Mouse (Mus musculus): ENCODE measurements at regions not wholly inside any gene's neighbourhood (a gene's known extent, or its start where the extent isn't known, plus 50 kb on each side); places are given as distances from the start of the nearest gene placed in this dataset.

DNA sequence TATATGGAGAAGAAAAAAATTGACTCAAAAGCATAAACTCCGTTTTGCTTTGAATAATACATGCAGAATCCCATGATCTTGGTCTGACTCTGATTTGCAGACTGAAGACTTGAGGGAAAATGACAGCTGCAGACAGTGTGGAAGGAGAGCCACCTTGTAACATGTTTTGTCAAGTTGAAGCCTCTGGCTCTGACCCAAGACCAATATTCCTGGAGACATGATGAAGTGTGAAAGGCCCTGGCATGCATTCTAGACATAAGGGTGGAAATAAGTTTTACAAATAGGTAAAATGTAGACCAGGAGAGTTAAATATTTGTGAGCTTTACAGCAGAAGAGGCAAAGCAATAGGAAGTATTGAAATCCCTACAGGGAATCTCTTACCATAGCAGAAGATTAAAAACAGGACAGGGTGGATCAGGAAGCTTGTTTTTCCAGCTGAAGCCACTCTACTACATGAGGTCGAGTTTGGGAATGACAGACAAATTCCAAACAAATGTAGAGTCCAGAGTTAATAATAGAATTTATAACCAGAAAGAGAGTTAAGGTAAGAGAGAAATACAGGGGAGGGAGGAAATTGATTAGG lies 703.9 kb upstream of the Chordc1 start:
- 59% methylated on average over 2 of the region's 2 CpGs for WGBS
- Histone ChIP-seq H3K9me3 (ENCODE audit: control insufficient read depth, low read length) (no peaks in the 10 kb centered on the region), H3K36me3 (ENCODE audit: control insufficient read depth, insufficient read depth) (no peaks in the 10 kb centered on the region), H3K27me3 (replicated peaks; ENCODE audit: control insufficient read depth, insufficient read depth, low read length) (no peaks in the 10 kb centered on the region), H3K4me1 (replicated peaks; ENCODE audit: control insufficient read depth, insufficient read depth, low read length) (no peaks in the 10 kb centered on the region), H3K27ac (ENCODE audit: low read length) (no peak overlapping the region), H3K4me3 (replicated peaks; ENCODE audit: low read length) (no peak overlapping the region), H3K4me2 (ENCODE audit: low read length) (no peak overlapping the region), H3K9ac (replicated peaks; ENCODE audit: low read depth, low read length) (no peak overlapping the region)
- ATAC-seq = no peak

DNA sequence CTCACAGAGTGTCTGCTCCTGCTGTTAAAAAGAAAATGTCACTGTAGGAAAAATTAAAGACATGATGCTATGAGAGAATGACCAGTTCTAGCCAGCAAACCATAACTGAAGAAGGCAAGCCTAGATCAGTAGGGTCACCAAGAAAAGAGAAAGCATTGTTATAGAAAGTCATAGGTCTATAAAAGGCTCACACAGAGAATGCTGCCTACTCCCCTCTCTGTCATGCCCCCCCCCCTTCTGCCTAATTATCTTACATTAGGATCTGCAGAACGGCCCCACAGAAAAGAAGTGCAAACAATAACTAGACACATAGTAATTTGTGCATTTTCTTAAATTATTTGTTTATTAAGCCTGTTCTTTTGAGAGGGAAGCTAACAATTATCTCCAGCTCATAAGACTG lies 680.8 kb upstream of the Chordc1 start:
- H3K4me2 ChIP-seq (ENCODE audit: low read length) = no peak overlapping the region
- no peaks in the 10 kb centered on the region for H3K4me1 ChIP-seq (replicated peaks; ENCODE audit: control insufficient read depth, insufficient read depth, low read length)
- no peak overlapping the region for H3K9ac ChIP-seq (replicated peaks; ENCODE audit: low read depth, low read length)
- H3K9me3 ChIP-seq (ENCODE audit: control insufficient read depth, low read length) = no peaks in the 10 kb centered on the region
- no peak overlapping the region for H3K27ac ChIP-seq (ENCODE audit: low read length)
- no peak overlapping the region for H3K4me3 ChIP-seq (replicated peaks; ENCODE audit: low read length)
- no peaks in the 10 kb centered on the region for H3K36me3 ChIP-seq (ENCODE audit: control insufficient read depth, insufficient read depth)
- ATAC-seq = no peak
- 6% methylated on average over 1 of the region's 1 CpGs for WGBS
- no peaks in the 10 kb centered on the region for H3K27me3 ChIP-seq (replicated peaks; ENCODE audit: control insufficient read depth, insufficient read depth, low read length)

GRCm38 (mm10) chr9:17642513-17642912 lies 649.4 kb upstream of the Chordc1 start:
- H3K9ac ChIP-seq (replicated peaks; ENCODE audit: low read depth, low read length) = no peak overlapping the region
- H3K27ac ChIP-seq (ENCODE audit: low read length) = no peak overlapping the region
- no peaks in the 10 kb centered on the region for H3K36me3 ChIP-seq (ENCODE audit: control insufficient read depth, insufficient read depth)
- no peaks in the 10 kb centered on the region for H3K9me3 ChIP-seq (ENCODE audit: control insufficient read depth, low read length)
- WGBS = 80% methylated on average over 1 of the region's 1 CpGs
- no peaks in the 10 kb centered on the region for H3K27me3 ChIP-seq (replicated peaks; ENCODE audit: control insufficient read depth, insufficient read depth, low read length)
- H3K4me1 ChIP-seq (replicated peaks; ENCODE audit: control insufficient read depth, insufficient read depth, low read length) = no peaks in the 10 kb centered on the region
- H3K4me3 ChIP-seq (replicated peaks; ENCODE audit: low read length) = no peak overlapping the region
- no peak overlapping the region for H3K4me2 ChIP-seq (ENCODE audit: low read length)
- 0 out of 2 replicates have a peak, but pooled peaks have one; percentile 54 for ATAC-seq

DNA sequence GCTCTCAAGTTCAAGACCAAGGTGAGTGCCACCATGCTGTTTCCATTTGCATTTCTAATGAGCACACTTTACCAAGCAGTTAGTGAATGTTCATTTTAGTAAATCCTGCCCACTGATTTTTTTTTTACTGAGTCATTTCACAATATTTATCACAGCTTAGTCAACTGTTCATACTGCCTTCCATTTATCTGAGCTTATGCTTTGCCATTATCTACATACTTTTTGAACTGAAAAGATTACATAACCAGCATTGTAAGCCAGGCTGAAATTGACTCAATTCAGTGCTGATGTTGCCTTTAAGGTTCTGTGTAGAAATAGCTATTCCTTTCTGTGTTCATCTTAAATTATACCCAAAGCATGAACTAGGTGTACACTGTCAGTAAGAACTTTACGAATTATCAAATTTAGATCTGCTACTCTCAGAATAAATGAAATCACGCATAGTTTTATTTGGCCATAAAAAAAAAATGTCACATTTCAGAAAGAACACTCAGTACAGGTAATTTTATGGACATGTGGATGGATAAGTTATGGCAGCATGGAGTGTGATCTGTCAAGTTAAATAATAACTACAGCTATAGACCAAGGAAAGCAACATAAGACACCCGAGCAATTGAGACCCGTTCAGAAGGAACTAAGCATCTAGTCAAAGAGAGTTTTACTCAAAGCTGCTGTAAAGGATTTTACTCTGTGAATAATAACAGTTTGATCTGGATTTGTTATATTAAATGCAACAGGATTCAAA lies 645.9 kb upstream of the Chordc1 start:
- Histone ChIP-seq H3K9ac (replicated peaks; ENCODE audit: low read depth, low read length) (no peak overlapping the region), H3K27me3 (replicated peaks; ENCODE audit: control insufficient read depth, insufficient read depth, low read length) (no peaks in the 10 kb centered on the region), H3K9me3 (ENCODE audit: control insufficient read depth, low read length) (no peaks in the 10 kb centered on the region), H3K27ac (ENCODE audit: low read length) (no peak overlapping the region), H3K4me3 (replicated peaks; ENCODE audit: low read length) (no peak overlapping the region), H3K4me1 (replicated peaks; ENCODE audit: control insufficient read depth, insufficient read depth, low read length) (no peaks in the 10 kb centered on the region), H3K36me3 (ENCODE audit: control insufficient read depth, insufficient read depth) (no peaks in the 10 kb centered on the region), H3K4me2 (ENCODE audit: low read length) (no peak overlapping the region)
- 95% methylated on average over 4 of the region's 4 CpGs for WGBS
- no peak for ATAC-seq

- no peak overlapping the region for H3K9ac ChIP-seq (replicated peaks; ENCODE audit: low read depth, low read length)
- no peaks in the 10 kb centered on the region for H3K4me1 ChIP-seq (replicated peaks; ENCODE audit: control insufficient read depth, insufficient read depth, low read length)
- no peak for ATAC-seq
- no peaks in the 10 kb centered on the region for H3K27me3 ChIP-seq (replicated peaks; ENCODE audit: control insufficient read depth, insufficient read depth, low read length)
- H3K4me3 ChIP-seq (replicated peaks; ENCODE audit: low read length) = no peak overlapping the region
- no peaks in the 10 kb centered on the region for H3K36me3 ChIP-seq (ENCODE audit: control insufficient read depth, insufficient read depth)
- no peak overlapping the region for H3K27ac ChIP-seq (ENCODE audit: low read length)
- H3K9me3 ChIP-seq (ENCODE audit: control insufficient read depth, low read length) = no peaks in the 10 kb centered on the region
- no peak overlapping the region for H3K4me2 ChIP-seq (ENCODE audit: low read length)
Observed at GRCm38 (mm10) chr9:17653818-17654217, 638.1 kb upstream of the Chordc1 start.

DNA sequence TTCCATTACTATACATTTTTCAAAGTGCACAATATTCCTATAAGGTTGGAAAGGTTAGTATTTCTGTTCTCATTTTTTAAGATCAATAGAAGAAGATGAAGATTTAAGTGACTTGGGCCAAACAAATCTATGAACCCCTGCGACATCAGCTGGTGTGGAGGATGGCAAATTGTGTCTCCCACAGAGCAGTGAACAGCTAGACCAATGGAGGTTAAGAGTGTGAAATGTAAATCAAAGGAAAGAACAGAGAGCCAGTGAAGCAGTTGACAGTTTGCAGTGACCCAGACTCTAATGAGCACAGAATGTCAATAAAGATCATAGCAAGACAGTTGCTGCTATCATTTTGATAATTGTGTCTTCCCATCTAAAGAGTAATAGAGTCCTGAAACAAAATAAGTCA lies 627.8 kb upstream of the Chordc1 start:
- ATAC-seq = no peak
- no peak overlapping the region for H3K4me3 ChIP-seq (replicated peaks; ENCODE audit: low read length)
- H3K9me3 ChIP-seq (ENCODE audit: control insufficient read depth, low read length) = no peaks in the 10 kb centered on the region
- no peak overlapping the region for H3K27ac ChIP-seq (ENCODE audit: low read length)
- H3K36me3 ChIP-seq (ENCODE audit: control insufficient read depth, insufficient read depth) = no peaks in the 10 kb centered on the region
- no peak overlapping the region for H3K4me2 ChIP-seq (ENCODE audit: low read length)
- WGBS = 61% methylated on average over 1 of the region's 1 CpGs
- no peaks in the 10 kb centered on the region for H3K4me1 ChIP-seq (replicated peaks; ENCODE audit: control insufficient read depth, insufficient read depth, low read length)
- H3K27me3 ChIP-seq (replicated peaks; ENCODE audit: control insufficient read depth, insufficient read depth, low read length) = no peaks in the 10 kb centered on the region
- no peak overlapping the region for H3K9ac ChIP-seq (replicated peaks; ENCODE audit: low read depth, low read length)

DNA sequence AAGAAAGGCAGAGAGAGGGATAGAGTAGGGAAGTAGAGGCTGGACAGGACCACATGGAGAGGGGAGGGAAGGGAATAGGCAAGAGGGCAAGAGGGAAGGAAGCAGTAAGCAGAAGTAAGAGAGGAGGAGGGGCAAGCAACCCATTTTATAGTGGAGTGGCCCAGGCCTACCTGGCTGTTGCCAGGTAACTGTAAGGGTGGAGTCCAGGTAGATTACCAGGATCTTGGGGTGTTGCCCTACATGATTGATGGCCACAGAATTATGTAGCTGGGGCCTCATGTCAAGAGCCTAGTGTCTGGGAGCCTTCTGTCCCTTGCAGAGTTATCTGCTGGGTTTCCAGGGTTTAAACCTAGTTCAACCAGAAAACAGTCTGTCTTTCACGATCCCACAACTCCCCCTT lies 623.7 kb upstream of the Chordc1 start:
- no peak for ATAC-seq
- H3K9ac ChIP-seq (replicated peaks; ENCODE audit: low read depth, low read length) = no peak overlapping the region
- no peak overlapping the region for H3K27ac ChIP-seq (ENCODE audit: low read length)
- WGBS = 75% methylated on average over 1 of the region's 1 CpGs
- H3K4me1 ChIP-seq (replicated peaks; ENCODE audit: control insufficient read depth, insufficient read depth, low read length) = no peaks in the 10 kb centered on the region
- no peaks in the 10 kb centered on the region for H3K9me3 ChIP-seq (ENCODE audit: control insufficient read depth, low read length)
- H3K4me3 ChIP-seq (replicated peaks; ENCODE audit: low read length) = no peak overlapping the region
- H3K4me2 ChIP-seq (ENCODE audit: low read length) = no peak overlapping the region
- no peaks in the 10 kb centered on the region for H3K27me3 ChIP-seq (replicated peaks; ENCODE audit: control insufficient read depth, insufficient read depth, low read length)
- H3K36me3 ChIP-seq (ENCODE audit: control insufficient read depth, insufficient read depth) = no peaks in the 10 kb centered on the region

GRCm38 (mm10) chr9:17675519-17675918 lies 616.4 kb upstream of the Chordc1 start:
- Histone ChIP-seq H3K27ac (ENCODE audit: low read length) (no peak overlapping the region), H3K9me3 (ENCODE audit: control insufficient read depth, low read length) (no peaks in the 10 kb centered on the region), H3K4me1 (replicated peaks; ENCODE audit: control insufficient read depth, insufficient read depth, low read length) (no peaks in the 10 kb centered on the region), H3K9ac (replicated peaks; ENCODE audit: low read depth, low read length) (no peak overlapping the region), H3K27me3 (replicated peaks; ENCODE audit: control insufficient read depth, insufficient read depth, low read length) (no peaks in the 10 kb centered on the region), H3K4me3 (replicated peaks; ENCODE audit: low read length) (no peak overlapping the region), H3K4me2 (ENCODE audit: low read length) (no peak overlapping the region), H3K36me3 (ENCODE audit: control insufficient read depth, insufficient read depth) (no peaks in the 10 kb centered on the region)
- no peak for ATAC-seq
- WGBS = 81% methylated on average over 1 of the region's 1 CpGs
